Mouse (Mus musculus): ENCODE measurements around the gene Cmtm3. TPM values are rescaled to one million over a fixed set of nuclear protein-coding genes. Genes with fewer than 3 reads are reported as not detected.

Cmtm3 gene
- total RNA-seq, 2 experiments from 2014 or later: 14.4 to 17.6 TPM

DNA sequence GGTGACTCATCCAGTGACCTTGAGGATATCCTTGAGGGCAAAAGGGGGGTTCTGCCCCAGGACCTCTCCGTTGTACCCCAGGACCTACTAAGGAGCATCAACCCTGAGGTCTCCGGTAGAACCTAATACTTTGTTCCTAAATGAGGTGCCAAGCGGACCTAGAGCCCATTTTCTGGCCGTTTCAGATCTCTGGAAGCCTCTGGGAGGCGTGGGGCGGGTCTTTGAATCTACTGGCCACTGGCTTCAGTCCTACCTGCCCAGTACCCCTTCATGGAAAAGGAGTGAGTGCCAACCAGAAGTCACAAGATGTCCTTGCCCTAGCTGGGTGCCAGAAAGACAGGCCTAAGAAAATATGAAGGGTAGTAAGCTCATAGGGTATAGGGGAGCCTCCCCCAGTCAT is 2.5 kb downstream of the Cmtm3 start:
- no peak for DNase-seq

DNA sequence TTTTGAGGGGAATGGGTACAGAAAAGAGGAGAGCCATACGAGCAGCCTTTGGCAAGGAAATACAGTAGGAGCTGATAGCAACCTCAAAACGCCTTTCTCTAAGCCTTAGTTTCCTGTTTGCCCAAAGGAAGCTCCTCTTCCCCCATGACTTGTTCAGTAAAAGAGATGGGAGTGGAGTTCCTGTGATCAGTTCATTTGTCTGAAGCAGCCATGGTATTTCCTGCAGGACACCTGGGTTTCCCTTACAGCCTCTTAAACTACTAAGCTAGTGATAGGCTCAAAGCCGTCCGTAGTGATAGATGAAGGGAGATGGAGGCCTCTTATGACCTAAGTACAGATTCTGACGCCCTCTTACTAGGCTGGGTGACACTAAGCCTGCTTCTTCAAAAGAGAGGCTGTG is 3.2 kb downstream of the Cmtm3 start:
- DNase-seq: no peak

DNA sequence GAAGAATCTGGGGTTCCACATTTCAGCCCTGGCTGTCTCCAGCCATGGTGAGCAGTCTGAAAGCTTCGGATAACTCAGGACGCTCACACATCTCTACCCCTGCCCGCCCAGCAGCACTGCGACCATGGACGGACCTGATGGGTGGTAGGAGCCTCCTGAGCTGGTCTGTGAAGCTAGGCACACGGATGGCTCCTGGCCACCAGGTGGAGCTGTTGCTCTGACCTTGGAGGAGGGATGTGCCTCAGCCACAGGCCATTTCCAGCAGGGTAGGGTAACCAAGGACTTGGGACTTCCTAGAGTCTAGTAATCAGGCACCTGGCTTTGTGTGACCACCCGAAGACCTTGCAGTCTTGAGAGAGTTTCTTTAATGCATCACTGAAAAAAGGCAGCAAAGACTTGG is 4.7 kb downstream of the Cmtm3 start:
- peak; percentile 87 to 94 for DNase-seq

DNA sequence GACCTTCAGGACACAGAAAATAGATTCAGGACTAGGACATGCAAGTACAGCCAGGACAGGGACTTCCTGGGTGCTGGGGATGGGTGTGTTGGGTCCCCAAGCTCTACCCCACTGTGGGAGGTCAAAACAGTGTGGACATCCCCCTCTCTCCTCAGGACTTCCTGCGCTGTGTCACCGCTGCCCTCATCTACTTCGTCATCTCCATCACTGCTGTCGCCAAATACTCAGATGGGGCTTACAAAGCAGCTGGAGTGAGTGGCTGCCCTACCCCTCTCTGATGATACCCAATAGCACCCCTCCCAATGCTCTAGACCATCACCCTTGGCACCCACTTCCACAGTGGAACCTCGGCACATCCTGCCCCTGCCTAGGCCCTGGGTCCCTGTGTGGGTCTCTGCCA is 5.4 kb downstream of the Cmtm3 start:
- DNase-seq: no peak

DNA sequence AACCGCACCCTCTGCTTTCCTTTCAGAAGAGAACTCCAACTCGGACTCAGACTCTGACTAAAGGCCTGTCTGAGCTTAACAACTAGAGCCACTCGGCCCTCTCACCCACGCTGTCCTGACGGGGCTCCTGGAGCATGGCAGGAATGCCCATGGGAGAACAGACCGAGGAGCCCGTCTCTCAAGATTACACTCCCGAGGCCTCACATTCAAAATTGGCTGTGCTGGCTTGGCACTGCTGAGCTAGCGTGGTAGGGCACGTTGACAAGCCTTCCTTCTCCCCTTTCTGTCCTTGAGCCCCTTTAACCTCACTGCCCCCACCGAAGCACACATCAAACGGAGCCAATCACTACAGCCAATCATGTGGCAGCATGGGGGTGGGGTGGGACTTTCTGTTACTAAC is 7.5 kb downstream of the Cmtm3 start:
- no peak for DNase-seq

DNA sequence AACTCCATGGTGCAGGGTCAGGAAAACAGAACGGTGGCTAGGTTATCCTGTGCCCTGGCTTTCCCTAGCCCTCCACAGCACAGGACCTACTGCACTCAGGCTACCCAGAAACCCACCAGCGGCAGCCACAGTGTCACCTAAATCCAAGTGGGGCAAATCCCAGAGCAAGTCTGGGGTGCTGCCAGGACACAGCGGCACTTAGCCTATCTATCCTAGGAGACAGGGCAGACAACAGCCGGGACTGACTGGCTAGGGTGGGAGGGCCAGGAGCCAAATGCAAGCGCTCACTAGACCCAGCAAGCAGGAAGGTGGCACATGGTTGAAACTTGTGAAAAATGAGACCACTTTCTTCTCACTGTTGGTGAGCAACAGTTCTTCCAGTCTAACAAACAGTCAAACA is 9.8 kb downstream of the Cmtm3 start:
- DNase-seq: peak; percentile 45 to 50

DNA sequence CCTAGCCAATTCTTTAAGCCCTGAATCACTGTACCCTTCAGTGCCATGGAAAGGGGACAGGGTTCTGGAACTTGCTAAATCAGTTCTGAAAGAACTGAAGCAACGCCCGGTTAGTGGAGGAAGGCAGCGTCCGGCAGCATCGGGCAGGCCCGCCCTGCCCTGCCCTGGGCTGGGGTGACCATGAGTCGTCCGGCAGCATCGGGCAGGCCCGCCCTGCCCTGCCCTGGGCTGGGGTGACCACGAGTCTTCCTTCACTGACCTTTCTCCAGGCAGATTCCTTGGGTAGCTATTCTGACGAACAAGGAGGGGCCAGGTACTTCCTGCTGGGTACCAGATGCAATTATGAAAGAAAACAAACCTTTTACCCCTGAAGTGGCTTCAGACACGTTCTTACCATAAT is 10.8 kb downstream of the Cmtm3 start:
- no peak for DNase-seq

DNA sequence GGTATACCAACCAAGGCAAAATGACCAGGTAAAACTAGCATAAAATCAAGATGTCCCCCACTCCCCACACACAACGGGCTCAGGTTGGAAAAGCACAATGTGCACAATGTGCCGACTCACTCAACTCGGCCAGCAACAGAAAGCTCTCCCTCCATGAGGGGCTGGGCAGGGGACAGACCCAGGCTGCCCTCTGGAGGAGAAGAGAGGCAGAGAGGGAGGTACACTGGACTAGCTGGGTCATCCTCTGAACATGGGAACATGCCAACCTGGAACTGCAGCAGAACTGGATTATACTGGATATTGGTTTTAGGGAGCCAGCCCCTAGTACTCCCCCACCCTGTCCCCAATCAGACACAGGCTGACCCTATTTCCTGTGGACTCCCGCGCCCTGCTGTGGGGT is 14.0 kb downstream of the Cmtm3 start:
- no peak for DNase-seq

DNA sequence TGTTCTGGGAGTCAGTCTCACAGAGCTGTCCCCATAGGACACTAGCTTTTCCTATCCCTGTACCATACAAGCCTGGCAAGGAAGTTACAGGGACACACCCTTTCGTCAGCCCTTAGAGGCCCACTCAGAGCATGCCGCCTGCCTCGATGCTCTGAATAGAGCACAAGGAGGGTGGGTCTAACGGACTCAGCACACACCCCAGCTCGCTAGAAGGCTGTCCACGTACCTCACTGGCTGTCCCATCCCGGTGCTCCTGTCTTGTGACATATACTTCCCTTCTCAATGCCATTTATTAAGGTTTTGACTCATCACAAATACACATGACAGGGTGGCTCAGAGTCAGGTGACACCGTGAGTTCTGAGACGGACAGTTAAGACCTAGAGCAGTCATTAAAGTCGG is 15.3 kb downstream of the Cmtm3 start:
- DNase-seq: no peak

DNA sequence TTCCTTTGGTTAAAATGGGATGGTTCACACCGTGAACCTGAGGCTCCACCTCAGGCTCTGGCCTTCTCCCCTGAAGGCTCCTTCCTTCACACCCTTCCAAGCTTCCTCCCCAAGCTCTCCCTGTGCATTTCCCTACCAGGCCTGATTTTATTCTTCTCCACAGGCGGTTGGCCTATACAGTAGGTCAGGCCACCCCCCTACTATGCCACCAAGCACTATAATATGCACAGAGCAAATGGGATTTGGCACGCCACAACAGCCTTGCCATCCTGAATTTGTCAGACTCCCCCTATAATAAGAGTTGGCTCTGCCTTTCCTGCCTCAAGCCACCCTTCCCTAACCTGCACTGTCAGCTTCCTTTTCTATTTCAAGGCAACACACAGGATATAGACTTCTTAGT is 19.4 kb downstream of the Cmtm3 start:
- DNase-seq: no peak

DNA sequence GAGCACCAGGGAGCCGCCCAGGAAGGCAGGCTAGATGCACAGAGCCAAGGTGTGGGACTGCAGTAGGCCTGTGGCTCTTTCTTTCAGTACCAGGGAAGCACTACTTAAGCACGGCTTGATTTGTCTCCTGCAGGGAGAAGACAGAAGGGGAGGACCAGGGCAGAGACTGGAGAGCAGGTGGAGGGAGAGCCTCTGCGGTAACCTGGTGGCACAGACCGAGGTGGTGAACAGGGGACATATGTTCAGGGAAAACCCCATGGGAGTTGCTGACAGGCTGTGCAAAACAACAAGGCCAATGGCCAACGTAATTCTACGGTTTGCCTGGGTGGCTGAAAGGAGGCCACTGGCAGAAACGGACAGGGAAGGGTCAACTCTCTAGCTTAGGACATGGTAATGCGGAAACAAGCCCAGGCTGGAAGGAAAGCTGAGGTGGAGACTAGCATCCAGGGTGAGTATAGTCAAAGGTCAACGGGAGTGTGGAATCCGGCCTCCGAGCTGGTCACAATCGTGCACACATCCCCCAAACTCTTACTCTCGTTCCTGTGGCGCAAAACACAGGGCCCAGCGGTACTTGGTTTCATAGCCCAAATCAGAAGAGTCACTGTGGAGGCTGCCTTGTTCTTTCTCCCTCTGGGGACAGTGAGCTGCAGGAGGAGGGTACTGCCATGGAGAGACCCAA is 20.7 kb downstream of the Cmtm3 start:
- no peak for DNase-seq

DNA sequence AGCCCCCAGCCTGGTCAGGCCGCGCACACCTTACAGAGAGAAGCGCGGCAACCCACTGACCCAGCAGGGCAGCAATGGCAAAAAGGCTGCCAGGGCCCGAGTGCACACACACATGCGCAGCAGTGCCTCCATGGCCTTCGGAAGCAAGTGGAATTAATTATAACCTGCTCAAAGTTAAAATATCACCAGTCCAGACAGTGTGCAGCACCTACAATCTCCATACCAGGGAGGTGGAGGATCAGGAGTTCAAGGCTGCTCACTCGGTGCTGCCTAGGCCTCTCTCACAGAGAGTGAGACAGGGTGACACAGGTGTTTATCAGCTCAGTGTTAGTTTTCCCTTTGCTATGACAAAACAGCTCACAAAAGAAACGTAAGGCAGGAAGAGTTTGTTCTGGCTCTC is 26.5 kb downstream of the Cmtm3 start:
- no peak for DNase-seq

DNA sequence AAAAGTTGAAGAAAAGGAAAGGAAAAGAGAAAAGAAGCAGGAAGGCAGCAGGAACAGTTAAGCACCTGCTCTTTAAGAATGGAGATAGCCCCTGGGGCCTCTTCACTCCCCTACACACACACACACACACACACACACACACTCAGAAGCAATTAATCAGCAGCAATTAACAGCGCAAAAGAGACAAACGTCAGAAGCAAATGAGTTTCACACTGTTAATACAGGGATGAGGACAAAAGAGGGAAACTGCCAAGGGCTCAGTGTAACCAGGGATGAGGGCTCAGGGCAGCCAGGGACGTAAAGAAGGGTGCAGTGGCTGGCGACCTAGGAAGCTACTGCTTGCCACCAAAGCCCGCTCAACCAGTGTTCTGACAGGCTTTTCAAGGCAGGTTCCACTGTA is 28.2 kb downstream of the Cmtm3 start:
- no peak for DNase-seq

DNA sequence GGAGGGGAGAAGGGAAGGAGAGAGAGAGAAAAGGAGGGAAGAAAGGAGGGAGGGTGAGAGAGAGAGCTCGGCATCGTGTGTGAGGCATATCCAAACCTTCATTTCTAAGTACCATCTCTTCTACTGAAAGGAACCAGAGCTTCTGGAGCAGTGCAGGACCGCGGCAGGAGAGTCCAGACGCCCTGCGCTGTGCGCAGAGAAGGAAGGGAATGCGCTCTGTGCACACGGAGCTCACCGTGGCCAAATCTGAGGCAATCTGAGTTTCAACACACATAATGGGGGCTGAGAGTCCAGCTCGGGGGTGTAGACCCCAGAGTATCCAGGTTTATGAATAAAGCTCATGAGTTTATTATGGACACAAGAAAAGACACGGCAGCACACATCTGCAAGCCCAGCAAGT is 30.4 kb downstream of the Cmtm3 start:
- no peak for DNase-seq

DNA sequence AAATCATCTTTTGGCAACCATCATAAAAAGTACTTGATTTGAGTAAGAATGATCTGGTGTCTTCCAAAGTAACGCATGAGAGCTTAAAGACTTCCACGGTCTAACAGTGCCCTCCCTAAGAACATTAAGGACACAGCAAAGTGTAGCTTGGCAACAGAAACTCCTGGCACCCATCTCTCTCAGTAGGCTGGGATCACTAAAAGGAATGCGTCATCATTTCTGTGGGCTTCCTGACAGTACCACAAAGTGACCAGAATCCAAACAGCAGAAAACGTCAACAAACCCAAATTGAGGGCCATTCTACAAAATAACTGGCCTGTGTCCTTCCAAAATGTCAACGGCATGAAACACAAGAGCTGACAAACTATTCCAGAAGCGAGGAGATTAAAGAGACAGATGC is 30.9 kb downstream of the Cmtm3 start:
- peak; percentile 40 to 44 for DNase-seq

DNA sequence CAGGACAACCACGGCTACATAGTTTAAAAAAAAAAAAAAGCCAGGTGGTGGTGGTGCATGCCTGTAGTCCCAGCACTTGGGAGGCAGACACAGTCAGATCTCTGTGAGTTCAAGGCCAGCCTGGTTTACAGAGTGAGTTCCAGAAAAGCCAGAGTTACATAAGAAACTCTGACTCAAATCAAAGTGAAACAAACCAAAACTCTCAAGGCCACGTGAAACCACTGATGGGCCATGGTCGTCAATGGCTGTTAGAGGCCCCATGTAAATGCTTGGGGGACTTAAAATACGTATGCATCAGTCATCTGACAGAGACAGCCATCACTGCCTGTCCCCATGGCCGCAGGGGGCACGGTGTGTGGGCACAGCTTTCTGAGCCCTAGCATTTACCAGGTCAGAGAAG is 31.9 kb downstream of the Cmtm3 start:
- DNase-seq: no peak

DNA sequence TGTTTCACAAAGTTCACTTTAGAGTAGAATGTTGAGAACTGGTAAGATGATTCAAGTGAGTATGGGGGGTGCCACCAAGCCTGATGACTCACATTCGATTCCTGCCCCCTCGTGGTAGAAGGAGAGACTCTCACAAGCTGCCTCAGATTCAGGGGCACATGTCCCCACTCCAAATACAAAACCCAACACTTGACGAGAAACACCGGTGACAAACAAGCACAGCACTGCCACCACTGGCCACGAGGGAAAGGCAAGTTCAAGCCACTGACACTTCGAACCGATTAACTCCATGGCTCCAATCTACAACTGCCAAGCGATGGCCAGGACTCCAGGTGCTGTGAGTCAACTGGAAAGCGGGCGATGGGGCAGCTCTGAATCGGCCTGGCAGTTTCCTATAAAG is 34.6 kb downstream of the Cmtm3 start:
- peak in 1 of 2 experiments; percentile 21 for DNase-seq

DNA sequence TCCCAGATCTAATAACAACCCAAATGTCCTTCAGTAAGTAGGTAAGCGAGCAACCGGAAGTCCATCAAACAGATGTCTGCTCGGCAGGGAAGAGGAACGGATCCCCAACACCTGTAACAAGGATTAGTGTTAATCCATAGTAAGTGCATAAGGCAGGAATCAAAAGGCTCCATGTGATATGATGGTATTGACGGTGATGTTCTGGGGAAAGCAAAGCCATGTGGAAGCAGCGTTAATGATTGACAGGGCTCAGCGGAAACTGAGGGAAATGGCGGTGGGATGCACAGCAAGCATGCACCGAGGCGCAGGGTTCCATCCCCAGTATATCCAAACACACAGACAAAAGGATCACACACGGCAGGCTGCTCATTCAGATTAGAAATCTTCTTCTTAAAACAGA is 35.1 kb downstream of the Cmtm3 start:
- no peak for DNase-seq

DNA sequence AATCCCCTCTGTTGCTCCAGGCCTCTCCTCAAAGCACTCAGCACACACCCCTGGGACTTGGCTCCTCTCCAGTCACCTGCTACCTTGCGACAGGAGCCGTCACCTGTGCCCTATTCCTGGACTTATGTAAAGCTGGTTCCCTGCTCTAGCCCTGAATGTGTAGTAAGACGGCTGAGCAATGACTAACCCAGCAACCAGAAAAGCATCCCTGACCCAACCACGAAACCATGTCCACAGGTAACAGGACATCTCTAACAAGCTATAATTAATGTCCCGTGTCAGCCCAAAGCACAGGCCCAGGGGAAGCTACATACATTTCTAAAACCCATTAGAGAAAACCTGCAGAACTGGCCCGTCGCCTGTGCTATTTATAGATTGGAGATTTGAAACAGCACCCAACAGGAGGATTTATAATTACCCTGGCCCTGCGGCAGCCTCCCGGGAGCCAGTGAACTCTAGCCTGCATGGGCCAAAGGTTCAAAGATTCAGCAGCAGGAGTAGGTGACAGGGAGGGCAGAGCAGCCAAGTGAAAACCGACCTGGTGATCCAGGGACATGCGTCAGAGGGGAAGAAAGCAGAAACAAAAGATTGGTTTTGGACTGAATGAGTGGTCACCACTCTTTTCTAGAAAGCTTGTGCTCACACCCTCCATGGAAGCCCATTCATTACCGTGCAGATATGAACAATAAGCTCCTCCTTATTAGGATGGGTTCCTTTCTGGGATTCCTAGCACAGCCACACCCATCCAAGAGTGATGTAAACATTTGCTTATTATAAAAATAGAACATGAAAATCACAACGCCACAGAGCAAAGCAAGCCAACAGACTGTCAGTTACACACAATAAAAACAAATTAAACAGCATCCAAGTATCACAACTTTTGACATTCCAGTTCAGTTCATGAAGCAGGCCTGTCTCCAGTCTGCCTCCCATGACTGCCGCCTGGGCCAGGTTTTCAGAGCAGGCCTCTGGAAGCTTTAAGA is 35.9 kb downstream of the Cmtm3 start:
- DNase-seq: peak; percentile 65 to 68

DNA sequence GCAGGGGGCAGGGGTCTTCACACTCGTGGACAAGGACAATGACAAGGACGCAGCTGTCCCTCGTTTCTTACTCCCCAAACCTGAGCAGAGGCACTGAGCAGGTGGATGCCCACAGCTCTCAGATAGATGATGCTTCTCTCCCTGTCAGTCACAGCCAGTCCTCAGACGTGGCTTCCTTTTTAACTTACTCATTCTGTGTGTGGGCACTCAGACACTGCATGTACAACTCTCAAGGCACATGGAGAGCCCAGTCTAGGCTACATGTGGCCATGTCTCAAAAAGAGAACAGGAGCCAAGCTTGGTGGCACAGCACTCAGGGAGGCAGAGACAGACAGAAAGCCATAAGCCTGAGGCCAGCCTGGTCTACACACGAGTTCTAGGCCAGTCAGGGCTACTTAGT is 36.7 kb downstream of the Cmtm3 start:
- DNase-seq: no peak

DNA sequence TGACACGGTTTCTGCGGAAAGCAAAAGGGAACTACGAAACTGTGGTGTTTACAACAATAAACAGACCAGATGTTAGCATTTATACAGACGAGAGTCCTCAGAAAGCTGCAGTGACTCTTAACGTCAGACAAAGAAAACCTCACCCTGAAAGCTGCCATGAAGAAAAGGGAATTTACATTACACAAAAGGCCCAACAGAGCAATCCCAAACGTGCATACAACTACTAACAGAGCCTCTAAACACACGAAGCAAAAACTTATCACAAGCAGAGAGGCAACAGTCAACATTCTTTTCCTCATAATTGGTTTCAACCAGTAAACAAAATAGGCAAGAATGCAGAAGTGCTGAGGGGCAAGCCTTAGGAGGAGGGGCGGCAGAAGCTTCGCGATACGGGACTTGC is 37.5 kb downstream of the Cmtm3 start:
- DNase-seq: no peak

DNA sequence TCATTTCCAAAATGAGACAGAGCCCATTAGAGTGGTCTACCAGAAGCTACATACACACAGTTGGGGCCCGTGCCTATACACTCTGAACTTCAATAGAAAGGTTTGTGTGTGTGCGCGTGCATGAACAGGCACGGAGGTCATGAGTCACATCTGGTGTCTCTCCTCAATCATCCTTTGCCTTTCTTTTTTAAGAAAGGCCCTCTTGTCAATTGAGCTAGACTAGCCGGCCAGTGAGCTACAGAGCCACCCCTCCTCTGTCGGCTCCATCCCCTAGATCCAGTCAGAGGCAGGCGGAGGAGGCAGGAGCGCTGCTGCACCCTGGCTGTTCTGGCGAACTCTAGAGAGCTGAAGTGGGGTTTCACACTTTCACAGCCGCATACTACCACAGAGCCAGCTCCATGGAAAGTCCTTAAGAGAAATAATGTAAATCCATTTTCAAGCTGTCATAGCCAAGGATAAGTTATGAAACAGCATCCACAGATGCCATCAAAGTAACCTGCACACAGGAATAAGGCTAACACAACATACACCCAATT is 40.2 kb downstream of the Cmtm3 start:
- DNase-seq: no peak

DNA sequence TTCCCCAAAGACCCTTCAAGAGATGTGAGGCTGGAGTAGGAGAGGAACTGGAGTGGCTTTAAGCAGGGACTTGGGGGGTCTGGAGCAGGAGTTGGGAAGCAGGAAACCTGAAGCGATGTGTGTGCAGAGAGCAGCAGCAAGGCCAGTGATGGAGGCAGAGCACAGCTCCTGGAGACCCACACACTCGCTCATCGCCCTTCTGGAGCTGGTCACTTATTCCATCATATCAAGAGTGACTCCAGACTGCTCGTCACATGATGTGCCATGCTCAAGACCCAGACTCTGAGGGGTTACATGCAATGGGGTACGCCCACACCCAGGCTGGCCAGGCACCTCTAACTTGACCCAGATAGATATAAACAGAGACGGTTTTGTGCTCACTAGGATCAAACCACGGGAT is 41.1 kb downstream of the Cmtm3 start:
- no peak for DNase-seq
